Mouse (Mus musculus) embryo, embryonic 9.5 days (tissue): ENCODE measurements around the gene Dtnbp1.

Experiments
- DNase-seq: peaks from one replicate; pipeline ENCODE4 v3.0.0-alpha.2; 2017; ENCODE audit errors: extremely low spot score

The Dtnbp1 gene

GRCm38 (mm10) chr13:45001228-45001910 is 578 bp downstream of the Dtnbp1 start:
- DNase-seq, result peak; percentile 69

- DNase-seq, result peak; percentile 53
Observed at GRCm38 (mm10) chr13:45000836-45001227, 1.1 kb downstream of the Dtnbp1 start.

- DNase-seq, result no peak
Observed at GRCm38 (mm10) chr13:44999211-44999610, 2.7 kb downstream of the Dtnbp1 start.

GRCm38 (mm10) chr13:44996339-44996738 is 5.6 kb downstream of the Dtnbp1 start:
- no peak for DNase-seq

- no peak for DNase-seq
Observed at GRCm38 (mm10) chr13:44992550-44993205, 9.3 kb downstream of the Dtnbp1 start.

- DNase-seq, result no peak
Observed at GRCm38 (mm10) chr13:44991936-44992335, 10.0 kb downstream of the Dtnbp1 start.

GRCm38 (mm10) chr13:44990073-44990682 is 11.8 kb downstream of the Dtnbp1 start:
- no peak for DNase-seq

GRCm38 (mm10) chr13:44986352-44986751 is 15.6 kb downstream of the Dtnbp1 start:
- no peak for DNase-seq

- DNase-seq, result no peak
Observed at GRCm38 (mm10) chr13:44985321-44985720, 16.6 kb downstream of the Dtnbp1 start.

- no peak for DNase-seq
Observed at GRCm38 (mm10) chr13:44983635-44984401, 18.1 kb downstream of the Dtnbp1 start.

GRCm38 (mm10) chr13:44982799-44983198 is 19.1 kb downstream of the Dtnbp1 start:
- no peak for DNase-seq

GRCm38 (mm10) chr13:44979433-44979832 is 22.5 kb downstream of the Dtnbp1 start:
- DNase-seq, result no peak

- peak; percentile 24 for DNase-seq
Observed at GRCm38 (mm10) chr13:44977483-44978141, 24.3 kb downstream of the Dtnbp1 start.

- DNase-seq, result no peak
Observed at GRCm38 (mm10) chr13:44977059-44977458, 24.9 kb downstream of the Dtnbp1 start.

GRCm38 (mm10) chr13:44960542-44961291 is 41.2 kb downstream of the Dtnbp1 start:
- no peak for DNase-seq

GRCm38 (mm10) chr13:44957049-44957448 is 44.9 kb downstream of the Dtnbp1 start:
- DNase-seq, result no peak

- no peak for DNase-seq
Observed at GRCm38 (mm10) chr13:44955781-44956180, 46.2 kb downstream of the Dtnbp1 start.

GRCm38 (mm10) chr13:44954232-44954568 is 47.7 kb downstream of the Dtnbp1 start:
- DNase-seq, result no peak

GRCm38 (mm10) chr13:44953546-44954231 is 48.3 kb downstream of the Dtnbp1 start:
- DNase-seq, result no peak

- no peak for DNase-seq
Observed at GRCm38 (mm10) chr13:44952393-44953086, 49.4 kb downstream of the Dtnbp1 start.
